Mouse (Mus musculus): Measurements from ENCODE around the gene Calr4. TPM values are rescaled to one million over a fixed set of nuclear protein-coding genes. Genes with fewer than 3 reads are reported as not detected.

Calr4 gene
- polyA plus RNA-seq, 1 experiment from 2014 or later, result 0.14 TPM

DNA sequence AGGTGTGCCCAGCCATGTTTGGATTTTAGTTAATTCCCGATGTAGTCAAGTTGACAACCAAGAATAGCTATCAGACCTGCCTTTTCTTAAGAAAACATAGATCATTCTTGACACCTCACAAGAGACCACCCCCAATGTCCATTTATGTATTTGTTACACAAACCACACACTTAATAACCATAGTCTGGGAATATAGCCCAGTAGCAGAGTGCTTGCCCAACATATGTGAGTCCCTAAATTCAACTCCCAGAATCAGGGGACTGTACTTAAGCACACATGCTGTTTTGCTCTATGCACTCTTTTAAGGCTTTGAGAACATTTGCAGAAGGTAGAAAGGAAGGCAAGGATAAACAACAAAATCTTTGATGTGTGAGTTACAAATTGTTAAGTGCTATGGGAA, 30.4 kb upstream of the Calr4 start:
- Histone ChIP-seq H3K36me3 (replicated peaks; ENCODE audit: control insufficient read depth, insufficient read depth, low read depth, low read length) (no peaks in the 10 kb centered on the region), H3K4me2 (ENCODE audit: low read depth, low read length) (no peak overlapping the region), H3K9ac (replicated peaks; ENCODE audit: low read length) (no peak overlapping the region), H3K4me1 (ENCODE audit: control insufficient read depth, insufficient read depth, low read length) (no peaks in the 10 kb centered on the region), H3K27me3 (ENCODE audit: control insufficient read depth, insufficient read depth, low read length) (no peaks in the 10 kb centered on the region), H3K9me3 (replicated peaks; ENCODE audit: control insufficient read depth, low read length) (no peaks in the 10 kb centered on the region), H3K4me3 (ENCODE audit: low read depth, low read length) (no peak overlapping the region), H3K27ac (replicated peaks; ENCODE audit: low read depth, low read length) (no peak overlapping the region)
- 88% methylated on average over 1 of the region's 1 CpGs for WGBS
- ATAC-seq (replicated peaks; ENCODE audit: insufficient number of reproducible peaks, low FRiP score, low TSS enrichment, low read depth) (no peak), DNase-seq (ENCODE audit: low spot score) (no peak)

DNA sequence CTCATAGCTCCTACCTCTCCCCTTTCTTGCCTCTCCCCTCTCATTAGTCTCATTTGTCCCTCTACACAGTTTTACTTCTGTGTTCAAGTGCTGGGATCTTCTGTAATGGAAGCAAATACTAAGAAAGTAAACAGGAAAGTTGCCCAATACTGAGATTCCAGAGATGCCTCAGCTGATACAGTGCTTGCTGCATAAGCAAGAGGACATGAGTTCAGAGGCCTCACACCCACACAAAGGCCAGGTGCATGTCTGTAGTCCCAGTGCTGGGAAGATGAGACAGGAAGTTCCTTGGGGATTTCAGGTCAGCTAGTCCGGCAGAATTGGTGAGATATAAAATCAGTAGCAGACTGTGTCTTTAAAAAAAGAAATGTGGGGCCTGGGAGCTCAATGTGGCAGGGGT, 29.9 kb upstream of the Calr4 start:
- DNase-seq (ENCODE audit: low spot score) (no peak), ATAC-seq (replicated peaks; ENCODE audit: insufficient number of reproducible peaks, low FRiP score, low TSS enrichment, low read depth) (no peak)
- Histone ChIP-seq H3K9me3 (replicated peaks; ENCODE audit: control insufficient read depth, low read length) (no peaks in the 10 kb centered on the region), H3K27ac (replicated peaks; ENCODE audit: low read depth, low read length) (no peak overlapping the region), H3K27me3 (ENCODE audit: control insufficient read depth, insufficient read depth, low read length) (no peaks in the 10 kb centered on the region), H3K4me2 (ENCODE audit: low read depth, low read length) (no peak overlapping the region), H3K4me1 (ENCODE audit: control insufficient read depth, insufficient read depth, low read length) (no peaks in the 10 kb centered on the region), H3K9ac (replicated peaks; ENCODE audit: low read length) (no peak overlapping the region), H3K36me3 (replicated peaks; ENCODE audit: control insufficient read depth, insufficient read depth, low read depth, low read length) (no peaks in the 10 kb centered on the region), H3K4me3 (ENCODE audit: low read depth, low read length) (no peak overlapping the region)
- WGBS, result 69% methylated on average over 1 of the region's 1 CpGs

DNA sequence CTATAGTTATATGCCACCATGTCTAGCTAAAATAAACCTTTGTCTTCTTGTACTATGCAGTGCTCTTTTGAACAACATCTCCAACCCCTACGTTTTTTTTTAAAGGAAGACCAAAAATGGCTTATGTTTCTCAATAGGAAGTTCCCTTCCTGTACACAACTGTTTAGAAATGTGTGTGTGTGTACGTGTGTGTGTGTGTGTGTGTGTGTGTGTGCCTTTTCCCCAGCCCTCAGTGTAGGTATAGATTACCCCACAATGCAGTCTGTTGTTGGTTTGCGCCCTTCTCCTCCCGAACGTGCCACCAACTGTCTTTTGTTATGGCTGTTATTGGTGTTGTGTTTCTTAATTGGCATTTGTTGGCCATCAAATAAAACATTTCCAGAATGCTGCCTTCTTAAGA, 26.8 kb upstream of the Calr4 start:
- WGBS, result 71% methylated on average over 5 of the region's 5 CpGs
- H3K9ac ChIP-seq (replicated peaks; ENCODE audit: low read length), result no peak overlapping the region
- H3K4me1 ChIP-seq (ENCODE audit: control insufficient read depth, insufficient read depth, low read length), result no peaks in the 10 kb centered on the region
- no peaks in the 10 kb centered on the region for H3K36me3 ChIP-seq (replicated peaks; ENCODE audit: control insufficient read depth, insufficient read depth, low read depth, low read length)
- no peaks in the 10 kb centered on the region for H3K27me3 ChIP-seq (ENCODE audit: control insufficient read depth, insufficient read depth, low read length)
- H3K4me3 ChIP-seq (ENCODE audit: low read depth, low read length), result no peak overlapping the region
- H3K27ac ChIP-seq (replicated peaks; ENCODE audit: low read depth, low read length), result no peak overlapping the region
- no peak for DNase-seq (ENCODE audit: low spot score)
- H3K4me2 ChIP-seq (ENCODE audit: low read depth, low read length), result no peak overlapping the region
- no peak for ATAC-seq (replicated peaks; ENCODE audit: insufficient number of reproducible peaks, low FRiP score, low TSS enrichment, low read depth)
- no peaks in the 10 kb centered on the region for H3K9me3 ChIP-seq (replicated peaks; ENCODE audit: control insufficient read depth, low read length)

DNA sequence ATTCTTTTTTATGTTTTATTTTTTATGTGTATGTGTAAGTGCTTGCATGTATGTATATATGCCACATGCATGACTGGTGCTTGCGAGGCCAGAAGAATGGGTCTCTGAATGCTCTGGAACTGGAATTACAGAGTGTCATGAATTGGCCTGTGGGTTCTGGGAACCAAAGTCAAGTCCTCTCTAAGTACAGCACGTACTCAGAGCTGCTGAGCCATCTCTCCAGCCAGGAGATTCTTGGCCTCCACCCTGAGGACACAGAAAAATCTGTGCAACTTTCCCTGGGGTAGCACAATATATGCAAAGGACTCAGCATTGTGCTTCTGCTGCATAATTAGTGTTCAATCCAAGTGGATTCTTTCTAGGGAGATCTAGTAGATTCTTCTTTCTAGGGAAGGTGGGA, 24.0 kb upstream of the Calr4 start:
- Histone ChIP-seq H3K4me2 (ENCODE audit: low read depth, low read length) (no peak overlapping the region), H3K27ac (replicated peaks; ENCODE audit: low read depth, low read length) (no peak overlapping the region), H3K9me3 (replicated peaks; ENCODE audit: control insufficient read depth, low read length) (no peaks in the 10 kb centered on the region), H3K9ac (replicated peaks; ENCODE audit: low read length) (no peak overlapping the region), H3K27me3 (ENCODE audit: control insufficient read depth, insufficient read depth, low read length) (no peaks in the 10 kb centered on the region), H3K4me1 (ENCODE audit: control insufficient read depth, insufficient read depth, low read length) (no peaks in the 10 kb centered on the region), H3K36me3 (replicated peaks; ENCODE audit: control insufficient read depth, insufficient read depth, low read depth, low read length) (no peaks in the 10 kb centered on the region), H3K4me3 (ENCODE audit: low read depth, low read length) (no peak overlapping the region)
- WGBS, result 86% methylated on average over 2 of the region's 2 CpGs
- no peak for DNase-seq (ENCODE audit: low spot score)
- no peak for ATAC-seq (replicated peaks; ENCODE audit: insufficient number of reproducible peaks, low FRiP score, low TSS enrichment, low read depth)

DNA sequence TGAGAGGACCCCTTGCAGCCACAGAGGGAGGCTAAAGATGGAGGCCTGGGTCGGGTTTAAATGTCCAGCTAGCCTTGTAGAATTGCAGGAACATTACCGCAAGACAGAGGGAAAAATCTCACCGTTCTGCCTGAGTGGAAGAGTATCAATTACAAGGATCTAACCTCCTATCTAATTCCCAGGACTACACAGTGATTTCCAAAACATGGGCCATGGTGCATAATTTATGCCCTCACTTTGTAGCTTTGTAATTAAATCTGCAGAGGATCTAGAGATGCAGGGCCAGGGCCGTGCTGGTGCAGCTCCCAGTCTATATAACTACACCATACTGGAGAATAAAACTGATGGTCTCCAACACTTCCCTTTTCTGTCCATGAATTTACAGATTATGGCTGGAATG, 23.4 kb upstream of the Calr4 start:
- Histone ChIP-seq H3K9me3 (replicated peaks; ENCODE audit: control insufficient read depth, low read length) (no peaks in the 10 kb centered on the region), H3K9ac (replicated peaks; ENCODE audit: low read length) (no peak overlapping the region), H3K4me2 (ENCODE audit: low read depth, low read length) (no peak overlapping the region), H3K27ac (replicated peaks; ENCODE audit: low read depth, low read length) (no peak overlapping the region), H3K36me3 (replicated peaks; ENCODE audit: control insufficient read depth, insufficient read depth, low read depth, low read length) (no peaks in the 10 kb centered on the region), H3K4me1 (ENCODE audit: control insufficient read depth, insufficient read depth, low read length) (no peaks in the 10 kb centered on the region), H3K4me3 (ENCODE audit: low read depth, low read length) (no peak overlapping the region), H3K27me3 (ENCODE audit: control insufficient read depth, insufficient read depth, low read length) (no peaks in the 10 kb centered on the region)
- ATAC-seq (replicated peaks; ENCODE audit: insufficient number of reproducible peaks, low FRiP score, low TSS enrichment, low read depth), result no peak
- no peak for DNase-seq (ENCODE audit: low spot score)
- 60% methylated on average over 4 of the region's 4 CpGs for WGBS

DNA sequence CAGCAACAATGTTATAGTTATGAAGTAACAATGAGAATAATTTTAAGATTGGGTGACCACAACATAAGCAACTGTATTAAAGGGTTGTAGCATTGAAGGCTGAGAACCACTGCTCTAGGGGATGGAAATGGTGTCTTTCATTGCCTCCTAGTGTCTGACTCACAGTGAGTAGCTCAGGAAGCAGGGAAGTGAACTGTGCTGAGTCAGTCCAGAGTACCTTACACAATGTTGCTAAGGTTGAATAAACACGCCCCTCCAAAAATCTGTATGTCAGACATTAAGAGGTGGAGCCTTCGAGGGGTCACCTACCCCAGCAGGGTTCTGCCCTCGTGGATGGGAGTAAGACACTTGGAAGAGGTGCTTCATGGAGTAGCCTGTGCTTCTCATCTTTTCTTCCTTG, 20.3 kb upstream of the Calr4 start:
- Histone ChIP-seq H3K27me3 (ENCODE audit: control insufficient read depth, insufficient read depth, low read length) (no peaks in the 10 kb centered on the region), H3K9ac (replicated peaks; ENCODE audit: low read length) (no peak overlapping the region), H3K27ac (replicated peaks; ENCODE audit: low read depth, low read length) (no peak overlapping the region), H3K4me3 (ENCODE audit: low read depth, low read length) (no peak overlapping the region), H3K4me2 (ENCODE audit: low read depth, low read length) (no peak overlapping the region), H3K36me3 (replicated peaks; ENCODE audit: control insufficient read depth, insufficient read depth, low read depth, low read length) (no peaks in the 10 kb centered on the region), H3K4me1 (ENCODE audit: control insufficient read depth, insufficient read depth, low read length) (no peaks in the 10 kb centered on the region), H3K9me3 (replicated peaks; ENCODE audit: control insufficient read depth, low read length) (no peaks in the 10 kb centered on the region)
- DNase-seq (ENCODE audit: low spot score), result no peak
- ATAC-seq (replicated peaks; ENCODE audit: insufficient number of reproducible peaks, low FRiP score, low TSS enrichment, low read depth), result no peak
- WGBS, result 69% methylated on average over 3 of the region's 3 CpGs

DNA sequence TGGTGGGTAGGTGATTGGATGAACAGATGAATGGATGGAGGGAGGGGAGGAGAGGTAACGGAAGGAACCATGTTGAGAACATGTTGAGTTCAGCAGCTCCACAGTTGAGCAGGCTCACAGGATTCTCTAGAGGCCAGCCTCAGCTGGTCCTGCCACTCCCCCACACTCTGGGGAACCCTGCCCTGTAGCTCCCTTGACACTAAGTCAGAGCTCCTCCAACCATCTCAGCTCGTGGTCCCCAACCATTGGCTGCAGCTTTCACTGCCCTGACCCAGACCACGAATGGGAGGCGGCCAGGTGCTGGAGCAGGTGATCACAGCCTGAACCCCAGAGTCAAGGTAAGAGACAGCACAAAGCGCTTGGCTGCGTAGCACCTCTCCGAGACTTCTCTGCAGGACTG, 16.3 kb upstream of the Calr4 start:
- Histone ChIP-seq H3K36me3 (replicated peaks; ENCODE audit: control insufficient read depth, insufficient read depth, low read depth, low read length) (no peaks in the 10 kb centered on the region), H3K9ac (replicated peaks; ENCODE audit: low read length) (no peak overlapping the region), H3K9me3 (replicated peaks; ENCODE audit: control insufficient read depth, low read length) (no peaks in the 10 kb centered on the region), H3K27ac (replicated peaks; ENCODE audit: low read depth, low read length) (no peak overlapping the region), H3K4me1 (ENCODE audit: control insufficient read depth, insufficient read depth, low read length) (no peaks in the 10 kb centered on the region), H3K4me3 (ENCODE audit: low read depth, low read length) (no peak overlapping the region), H3K4me2 (ENCODE audit: low read depth, low read length) (no peak overlapping the region), H3K27me3 (ENCODE audit: control insufficient read depth, insufficient read depth, low read length) (no peaks in the 10 kb centered on the region)
- WGBS, result 73% methylated on average over 7 of the region's 7 CpGs
- ATAC-seq (replicated peaks; ENCODE audit: insufficient number of reproducible peaks, low FRiP score, low TSS enrichment, low read depth), result no peak
- DNase-seq (ENCODE audit: low spot score), result no peak

DNA sequence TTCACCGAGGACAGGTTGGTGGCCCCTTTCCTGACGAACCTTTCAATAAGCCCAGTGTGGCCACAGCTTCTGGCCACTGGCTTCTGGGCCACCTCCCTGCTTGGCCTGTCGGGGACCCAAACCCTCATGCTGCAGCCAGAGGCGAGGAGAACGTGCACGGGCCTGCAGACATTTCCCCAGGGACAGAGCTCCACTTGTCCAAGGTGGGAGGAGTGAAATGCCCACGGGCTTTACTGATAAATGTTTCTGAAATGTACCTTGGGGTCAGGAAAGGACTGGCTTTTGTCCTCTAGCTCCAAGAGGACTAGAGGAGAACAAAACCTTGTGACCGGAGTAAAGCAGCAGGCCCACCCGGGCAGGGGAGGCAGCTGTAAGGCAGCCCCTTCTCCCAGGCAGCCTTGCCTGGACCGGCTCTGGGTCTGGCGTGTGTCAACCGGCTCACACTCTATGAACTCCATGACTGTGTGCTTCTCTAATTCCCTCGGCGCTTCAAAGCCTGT, 13.8 kb upstream of the Calr4 start:
- no peak for DNase-seq (ENCODE audit: low spot score)
- Histone ChIP-seq H3K9ac (replicated peaks; ENCODE audit: low read length) (no peak overlapping the region), H3K4me1 (ENCODE audit: control insufficient read depth, insufficient read depth, low read length) (no peaks in the 10 kb centered on the region), H3K9me3 (replicated peaks; ENCODE audit: control insufficient read depth, low read length) (no peaks in the 10 kb centered on the region), H3K4me3 (ENCODE audit: low read depth, low read length) (no peak overlapping the region), H3K27ac (replicated peaks; ENCODE audit: low read depth, low read length) (no peak overlapping the region), H3K36me3 (replicated peaks; ENCODE audit: control insufficient read depth, insufficient read depth, low read depth, low read length) (no peaks in the 10 kb centered on the region), H3K27me3 (ENCODE audit: control insufficient read depth, insufficient read depth, low read length) (no peaks in the 10 kb centered on the region), H3K4me2 (ENCODE audit: low read depth, low read length) (no peak overlapping the region)
- no peak for ATAC-seq (replicated peaks; ENCODE audit: insufficient number of reproducible peaks, low FRiP score, low TSS enrichment, low read depth)
- WGBS, result 67% methylated on average over 14 of the region's 14 CpGs
